Mouse (Mus musculus): Measurements from ENCODE around the gene Timp2. TPM values are rescaled to one million over a fixed set of nuclear protein-coding genes. Genes with fewer than 3 reads are reported as not detected.

Gene Timp2
- polyA plus RNA-seq, 1 experiment, result 244 TPM

GRCm38 (mm10) chr11:118345693-118346092, 9.8 kb downstream of the Timp2 start:
- H3K27ac ChIP-seq (ENCODE audit: insufficient read depth, low read depth, low read length), result no peak overlapping the region
- TF ChIP-seq POLR2A (IDR thresholded peaks at IDR 0.05; ENCODE audit: borderline replicate concordance, low read depth, low read length) (no peak), CTCF (IDR thresholded peaks at IDR 0.05; ENCODE audit: low read depth, low read length) (no peak)
- H3K4me1 ChIP-seq (ENCODE audit: control insufficient read depth, insufficient read depth, low read length), result peaks cover 49% of the 10 kb centered on the region
- no peak overlapping the region for H3K4me3 ChIP-seq (ENCODE audit: insufficient read depth, low read length)

GRCm38 (mm10) chr11:118343629-118344028, 11.9 kb downstream of the Timp2 start:
- TF ChIP-seq POLR2A (IDR thresholded peaks at IDR 0.05; ENCODE audit: borderline replicate concordance, low read depth, low read length), result no peak
- TF ChIP-seq CTCF (IDR thresholded peaks at IDR 0.05; ENCODE audit: low read depth, low read length), result no peak
- H3K4me1 ChIP-seq (ENCODE audit: control insufficient read depth, insufficient read depth, low read length), result peaks cover 32% of the 10 kb centered on the region
- no peak overlapping the region for H3K4me3 ChIP-seq (ENCODE audit: insufficient read depth, low read length)
- no peak overlapping the region for H3K27ac ChIP-seq (ENCODE audit: insufficient read depth, low read depth, low read length)

- TF ChIP-seq POLR2A (IDR thresholded peaks at IDR 0.05; ENCODE audit: borderline replicate concordance, low read depth, low read length) (no peak), CTCF (IDR thresholded peaks at IDR 0.05; ENCODE audit: low read depth, low read length) (no peak)
- peaks cover 21% of the 10 kb centered on the region for H3K4me1 ChIP-seq (ENCODE audit: control insufficient read depth, insufficient read depth, low read length)
Measured at GRCm38 (mm10) chr11:118342400-118342981, 13.0 kb downstream of the Timp2 start, which contains the start of gene Cep295nl. Gene Cep295nl (minus strand): TSS chr11:118342500.

GRCm38 (mm10) chr11:118337491-118338168, 17.9 kb downstream of the Timp2 start:
- TF ChIP-seq CTCF (IDR thresholded peaks at IDR 0.05; ENCODE audit: low read depth, low read length) (no peak), POLR2A (IDR thresholded peaks at IDR 0.05; ENCODE audit: borderline replicate concordance, low read depth, low read length) (no peak)
- no peak overlapping the region for H3K27ac ChIP-seq (ENCODE audit: insufficient read depth, low read depth, low read length)

More at GRCm38 (mm10) chr11:118342400-118342981, 13.0 kb downstream of the Timp2 start, which contains the start of gene Cep295nl:
- Histone ChIP-seq H3K4me3 (ENCODE audit: insufficient read depth, low read length) (no peak within 1 kb of the TSS), H3K27ac (ENCODE audit: insufficient read depth, low read depth, low read length) (no peak within 1 kb of the TSS)

GRCm38 (mm10) chr11:118333431-118333830, 22.1 kb downstream of the Timp2 start:
- TF ChIP-seq POLR2A (IDR thresholded peaks at IDR 0.05; ENCODE audit: borderline replicate concordance, low read depth, low read length), result no peak
- no peak for TF ChIP-seq CTCF (IDR thresholded peaks at IDR 0.05; ENCODE audit: low read depth, low read length)
- H3K27ac ChIP-seq (ENCODE audit: insufficient read depth, low read depth, low read length), result no peak overlapping the region
- H3K4me3 ChIP-seq (ENCODE audit: insufficient read depth, low read length), result no peak overlapping the region
- H3K4me1 ChIP-seq (ENCODE audit: control insufficient read depth, insufficient read depth, low read length), result no peaks in the 10 kb centered on the region

More at GRCm38 (mm10) chr11:118337491-118338168, 17.9 kb downstream of the Timp2 start:
- Histone ChIP-seq H3K4me1 (ENCODE audit: control insufficient read depth, insufficient read depth, low read length) (no peaks in the 10 kb centered on the region), H3K4me3 (ENCODE audit: insufficient read depth, low read length) (no peak overlapping the region)

- no peaks in the 10 kb centered on the region for H3K4me1 ChIP-seq (ENCODE audit: control insufficient read depth, insufficient read depth, low read length)
- H3K27ac ChIP-seq (ENCODE audit: insufficient read depth, low read depth, low read length), result no peak overlapping the region
- H3K4me3 ChIP-seq (ENCODE audit: insufficient read depth, low read length), result no peak overlapping the region
- TF ChIP-seq POLR2A (IDR thresholded peaks at IDR 0.05; ENCODE audit: borderline replicate concordance, low read depth, low read length) (no peak), CTCF (IDR thresholded peaks at IDR 0.05; ENCODE audit: low read depth, low read length) (no peak)
Measured at GRCm38 (mm10) chr11:118332376-118332775, 23.2 kb downstream of the Timp2 start.

GRCm38 (mm10) chr11:118330777-118331176, 24.8 kb downstream of the Timp2 start:
- no peak overlapping the region for H3K4me3 ChIP-seq (ENCODE audit: insufficient read depth, low read length)
- H3K4me1 ChIP-seq (ENCODE audit: control insufficient read depth, insufficient read depth, low read length), result no peaks in the 10 kb centered on the region
- H3K27ac ChIP-seq (ENCODE audit: insufficient read depth, low read depth, low read length), result no peak overlapping the region
- no peak for TF ChIP-seq POLR2A (IDR thresholded peaks at IDR 0.05; ENCODE audit: borderline replicate concordance, low read depth, low read length)
- TF ChIP-seq CTCF (IDR thresholded peaks at IDR 0.05; ENCODE audit: low read depth, low read length), result no peak

GRCm38 (mm10) chr11:118330361-118330760, 25.2 kb downstream of the Timp2 start:
- TF ChIP-seq CTCF (IDR thresholded peaks at IDR 0.05; ENCODE audit: low read depth, low read length) (no peak), POLR2A (IDR thresholded peaks at IDR 0.05; ENCODE audit: borderline replicate concordance, low read depth, low read length) (no peak)
- Histone ChIP-seq H3K4me3 (ENCODE audit: insufficient read depth, low read length) (no peak overlapping the region), H3K27ac (ENCODE audit: insufficient read depth, low read depth, low read length) (no peak overlapping the region), H3K4me1 (ENCODE audit: control insufficient read depth, insufficient read depth, low read length) (peaks cover 4% of the 10 kb centered on the region)

GRCm38 (mm10) chr11:118328947-118329346, 26.6 kb downstream of the Timp2 start:
- Histone ChIP-seq H3K27ac (ENCODE audit: insufficient read depth, low read depth, low read length) (no peak overlapping the region), H3K4me1 (ENCODE audit: control insufficient read depth, insufficient read depth, low read length) (peaks cover 17% of the 10 kb centered on the region), H3K4me3 (ENCODE audit: insufficient read depth, low read length) (no peak overlapping the region)
- TF ChIP-seq CTCF (IDR thresholded peaks at IDR 0.05; ENCODE audit: low read depth, low read length), result no peak

GRCm38 (mm10) chr11:118328511-118328910, 27.0 kb downstream of the Timp2 start:
- H3K27ac ChIP-seq (ENCODE audit: insufficient read depth, low read depth, low read length), result no peak overlapping the region
- no peak overlapping the region for H3K4me3 ChIP-seq (ENCODE audit: insufficient read depth, low read length)
- peaks cover 21% of the 10 kb centered on the region for H3K4me1 ChIP-seq (ENCODE audit: control insufficient read depth, insufficient read depth, low read length)
- TF ChIP-seq POLR2A (IDR thresholded peaks at IDR 0.05; ENCODE audit: borderline replicate concordance, low read depth, low read length) (no peak), CTCF (IDR thresholded peaks at IDR 0.05; ENCODE audit: low read depth, low read length) (no peak)

Data from bone marrow macrophage, adult 2 months (primary cell).